Mouse (Mus musculus) right cerebral cortex, postnatal 4 days (tissue): Measurements from ENCODE around the gene Stk38.
A peak's percentile ranks its signal among the peaks of the same experiment; 100 is the strongest.
"Not testable (repeated sequence)": the region's sequence is repeated elsewhere in the genome, so short reads cannot be mapped to it uniquely, and the experiment has no call there.

ENCODE experiments used
- DNase-seq: peaks from one replicate; pipeline ENCODE4 v3.0.0-alpha.2; 2022

Gene Stk38

GRCm38 (mm10) chr17:29005002-29005401 lies 2.8 kb downstream of the Stk38 start:
- DNase-seq: no peak

- no peak for DNase-seq
These were observed 4.1 kb downstream of the Stk38 start for GRCm38 (mm10) chr17:29003740-29004139.

- no peak for DNase-seq
These were observed 7.3 kb downstream of the Stk38 start for GRCm38 (mm10) chr17:29000465-29000864.

GRCm38 (mm10) chr17:28994615-28995014 lies 13.2 kb downstream of the Stk38 start:
- no peak for DNase-seq

GRCm38 (mm10) chr17:28993004-28993403 lies 14.8 kb downstream of the Stk38 start:
- not testable (repeated sequence) for DNase-seq

- peak; percentile 44 for DNase-seq
These were observed 15.7 kb downstream of the Stk38 start for GRCm38 (mm10) chr17:28992105-28992504.

- no peak for DNase-seq
These were observed 16.5 kb downstream of the Stk38 start for GRCm38 (mm10) chr17:28991286-28991685.

GRCm38 (mm10) chr17:28990060-28990459 lies 17.7 kb downstream of the Stk38 start:
- DNase-seq: no peak

- no peak for DNase-seq
These were observed 18.8 kb downstream of the Stk38 start for GRCm38 (mm10) chr17:28988996-28989395.

GRCm38 (mm10) chr17:28988291-28988690 lies 19.5 kb downstream of the Stk38 start:
- no peak for DNase-seq

- peak; percentile 33 for DNase-seq
These were observed 20.1 kb downstream of the Stk38 start for GRCm38 (mm10) chr17:28987713-28988112.

GRCm38 (mm10) chr17:28986833-28987232 lies 21.0 kb downstream of the Stk38 start:
- no peak for DNase-seq

GRCm38 (mm10) chr17:28984724-28985420 lies 22.9 kb downstream of the Stk38 start:
- DNase-seq: no peak

GRCm38 (mm10) chr17:28982591-28982990 lies 25.2 kb downstream of the Stk38 start:
- no peak for DNase-seq

- DNase-seq: no peak
These were observed 26.7 kb downstream of the Stk38 start for GRCm38 (mm10) chr17:28981081-28981480.

GRCm38 (mm10) chr17:28979091-28979490 lies 28.7 kb downstream of the Stk38 start:
- DNase-seq: no peak

GRCm38 (mm10) chr17:28970122-28970521 lies 37.7 kb downstream of the Stk38 start:
- DNase-seq: no peak

- DNase-seq: no peak
These were observed 40.7 kb downstream of the Stk38 start for GRCm38 (mm10) chr17:28967021-28967610.

GRCm38 (mm10) chr17:28961596-28961995 lies 46.2 kb downstream of the Stk38 start:
- DNase-seq: no peak

GRCm38 (mm10) chr17:28960597-28960996 lies 47.2 kb downstream of the Stk38 start:
- no peak for DNase-seq

GRCm38 (mm10) chr17:28954416-28954815 lies 53.4 kb downstream of the Stk38 start:
- DNase-seq: no peak

GRCm38 (mm10) chr17:28953251-28953650 lies 54.5 kb downstream of the Stk38 start:
- DNase-seq: no peak

- DNase-seq: peak; percentile 87
These were observed 55.7 kb downstream of the Stk38 start, which contains the start of gene Kctd20 for GRCm38 (mm10) chr17:28951831-28952799. TSS of gene Kctd20 (plus strand) at chr17:28951950.
